Mouse (Mus musculus) small intestine, adult 2 months (tissue): Measurements from ENCODE around the gene Adamtsl5. TPM values are rescaled to one million over a fixed set of nuclear protein-coding genes. Genes with fewer than 3 reads are reported as not detected.

Source experiments
- H3K27ac ChIP-seq: fragments of 200-500 bp; 2 replicates; pipeline ENCODE4 v1.5.1; 2012; ENCODE audit warnings: low read depth, low read length, control low read depth, inconsistent platforms; ENCODE audit not compliant: insufficient read depth
- H3K27me3 ChIP-seq: fragments of 200-500 bp; 2 replicates; pipeline ENCODE4 v1.6.1; 2012; ENCODE audit warnings: mild to moderate bottlenecking, moderate library complexity, low read length, inconsistent platforms; ENCODE audit not compliant: control insufficient read depth, insufficient read depth
- H3K36me3 ChIP-seq: fragments of 200-500 bp; 2 replicates; pipeline ENCODE4 v1.6.1; 2012; ENCODE audit warnings: mild to moderate bottlenecking, low read length, control low read depth, inconsistent platforms; ENCODE audit not compliant: control insufficient read depth, insufficient read depth
- H3K4me1 ChIP-seq: fragments of 200-500 bp; 2 replicates; pipeline ENCODE4 v1.6.1; 2012; ENCODE audit warnings: low read length, inconsistent platforms, mixed read lengths; ENCODE audit not compliant: control insufficient read depth, insufficient read depth, insufficient read length
- H3K4me3 ChIP-seq: fragments of 200-500 bp; 2 replicates; pipeline ENCODE4 v1.5.1; 2012; ENCODE audit warnings: low read depth, mild to moderate bottlenecking, control low read depth, inconsistent platforms, low read length, moderate library complexity
- CTCF ChIP-seq: fragments of 200-500 bp; IDR thresholded peaks from 2 replicates; pipeline ENCODE4 v1.5.1; 2012; ENCODE audit warnings: low read depth, mild to moderate bottlenecking, control low read depth, inconsistent platforms, low read length, moderate library complexity, mixed read lengths; ENCODE audit not compliant: insufficient replicate concordance, insufficient read length; ENCODE audit errors: extremely low read depth
- POLR2A ChIP-seq: fragments of 200-500 bp; IDR thresholded peaks from 2 replicates; pipeline ENCODE4 v1.6.1; 2012; ENCODE audit warnings: low read depth, mild to moderate bottlenecking, control low read depth, inconsistent platforms, low read length, moderate library complexity
- WGBS: fragments of 180-500 bp; shearing (Covaris S2); methylation state at CpG from one replicate; pipeline ENCODE4 v1.1.7; 2018; 5-methylcytosine and 5-hydroxymethylcytosine counted together
- polyA plus RNA-seq: library from polyadenylated mRNA; depleted of rRNA; stranded (reverse); fragments of >200 nt; gene quantifications from 2 replicates; pipeline ENCODE4 v1.2.3, GENCODE M21; 2012

Gene Adamtsl5
- polyA plus RNA-seq, 1 experiment = 136 TPM

GRCm38 (mm10) chr10:80384115-80384639 lies 36.0 kb upstream of the Adamtsl5 start:
- Histone ChIP-seq H3K36me3 (peaks cover 12% of the 10 kb centered on the region), H3K27me3 (no peaks in the 10 kb centered on the region), H3K4me1 (peaks cover 18% of the 10 kb centered on the region), H3K4me3 (no peak overlapping the region), H3K27ac (no peak overlapping the region)
- WGBS = 82% methylated on average over 4 of the region's 4 CpGs
- no peak for TF ChIP-seq POLR2A
- no peak for TF ChIP-seq CTCF

GRCm38 (mm10) chr10:80383431-80383830 lies 35.2 kb upstream of the Adamtsl5 start:
- Histone ChIP-seq H3K4me1 (peaks cover 15% of the 10 kb centered on the region), H3K27ac (no peak overlapping the region), H3K4me3 (no peak overlapping the region), H3K27me3 (no peaks in the 10 kb centered on the region), H3K36me3 (peaks cover 12% of the 10 kb centered on the region)
- WGBS = 72% methylated on average over 4 of the region's 4 CpGs
- TF ChIP-seq CTCF (no peak), POLR2A (no peak)

GRCm38 (mm10) chr10:80382641-80383365 lies 34.6 kb upstream of the Adamtsl5 start:
- Histone ChIP-seq H3K27ac (no peak overlapping the region), H3K27me3 (no peaks in the 10 kb centered on the region), H3K4me1 (peaks cover 10% of the 10 kb centered on the region), H3K36me3 (peaks cover 12% of the 10 kb centered on the region), H3K4me3 (no peak overlapping the region)
- no peak for TF ChIP-seq CTCF
- TF ChIP-seq POLR2A = no peak
- WGBS = 91% methylated on average over 7 of the region's 7 CpGs

GRCm38 (mm10) chr10:80377716-80378115 lies 29.5 kb upstream of the Adamtsl5 start:
- TF ChIP-seq POLR2A = no peak
- TF ChIP-seq CTCF = peak; percentile 67; the same call in 1 of the 2 replicates
- peaks cover 12% of the 10 kb centered on the region for H3K36me3 ChIP-seq
- WGBS = 50% methylated on average over 10 of the region's 10 CpGs

GRCm38 (mm10) chr10:80376160-80376559 lies 27.9 kb upstream of the Adamtsl5 start:
- 1% methylated on average over 7 of the region's 7 CpGs for WGBS
- peak; percentile 95 for TF ChIP-seq CTCF
- TF ChIP-seq POLR2A = no peak
- Histone ChIP-seq H3K4me1 (no peaks in the 10 kb centered on the region), H3K36me3 (peaks cover 4% of the 10 kb centered on the region), H3K27ac (no peak overlapping the region), H3K4me3 (no peak overlapping the region), H3K27me3 (no peaks in the 10 kb centered on the region)

More at GRCm38 (mm10) chr10:80377716-80378115, 29.5 kb upstream of the Adamtsl5 start:
- Histone ChIP-seq H3K27me3 (no peaks in the 10 kb centered on the region), H3K27ac (no peak overlapping the region), H3K4me1 (no peaks in the 10 kb centered on the region), H3K4me3 (no peak overlapping the region)

- Histone ChIP-seq H3K36me3 (no peaks in the 10 kb centered on the region), H3K27ac (no peak overlapping the region), H3K4me3 (no peak overlapping the region), H3K4me1 (no peaks in the 10 kb centered on the region), H3K27me3 (no peaks in the 10 kb centered on the region)
- WGBS = 26% methylated on average over 6 of the region's 6 CpGs
- no peak for TF ChIP-seq POLR2A
- TF ChIP-seq CTCF = peak; percentile 69; the same call in 1 of the 2 replicates
These were observed 25.9 kb upstream of the Adamtsl5 start for GRCm38 (mm10) chr10:80374063-80374462.

GRCm38 (mm10) chr10:80372706-80373105 lies 24.5 kb upstream of the Adamtsl5 start:
- Histone ChIP-seq H3K27ac (no peak overlapping the region), H3K4me1 (no peaks in the 10 kb centered on the region), H3K27me3 (no peaks in the 10 kb centered on the region), H3K36me3 (no peaks in the 10 kb centered on the region), H3K4me3 (no peak overlapping the region)
- WGBS = 82% methylated on average over 6 of the region's 6 CpGs
- TF ChIP-seq CTCF (no peak), POLR2A (no peak)
